Mouse (Mus musculus) gastrocnemius, postnatal 4 days (tissue): ENCODE data around the gene Fam76a. TPM values are rescaled to one million over a fixed set of nuclear protein-coding genes. Genes with fewer than 3 reads are reported as not detected.
"Not testable (repeated sequence)": the region's sequence is repeated elsewhere in the genome, so short reads cannot be mapped to it uniquely, and the experiment has no call there.

Experiments used
- DNase-seq, 2 experiments: peaks; one replicate each; pipeline ENCODE4 v3.0.0; 2021 to 2022; ENCODE audit warnings: low spot score in 2 of 2, mixed read lengths in 2 of 2
- total RNA-seq, 2 experiments: library from RNA; stranded (reverse); gene quantifications; 2 replicates each; pipeline ENCODE4 v1.2.3; 2021

Fam76a gene
- total RNA-seq, 2 experiments from 2014 or later, result 31.5 to 38.4 TPM

DNA sequence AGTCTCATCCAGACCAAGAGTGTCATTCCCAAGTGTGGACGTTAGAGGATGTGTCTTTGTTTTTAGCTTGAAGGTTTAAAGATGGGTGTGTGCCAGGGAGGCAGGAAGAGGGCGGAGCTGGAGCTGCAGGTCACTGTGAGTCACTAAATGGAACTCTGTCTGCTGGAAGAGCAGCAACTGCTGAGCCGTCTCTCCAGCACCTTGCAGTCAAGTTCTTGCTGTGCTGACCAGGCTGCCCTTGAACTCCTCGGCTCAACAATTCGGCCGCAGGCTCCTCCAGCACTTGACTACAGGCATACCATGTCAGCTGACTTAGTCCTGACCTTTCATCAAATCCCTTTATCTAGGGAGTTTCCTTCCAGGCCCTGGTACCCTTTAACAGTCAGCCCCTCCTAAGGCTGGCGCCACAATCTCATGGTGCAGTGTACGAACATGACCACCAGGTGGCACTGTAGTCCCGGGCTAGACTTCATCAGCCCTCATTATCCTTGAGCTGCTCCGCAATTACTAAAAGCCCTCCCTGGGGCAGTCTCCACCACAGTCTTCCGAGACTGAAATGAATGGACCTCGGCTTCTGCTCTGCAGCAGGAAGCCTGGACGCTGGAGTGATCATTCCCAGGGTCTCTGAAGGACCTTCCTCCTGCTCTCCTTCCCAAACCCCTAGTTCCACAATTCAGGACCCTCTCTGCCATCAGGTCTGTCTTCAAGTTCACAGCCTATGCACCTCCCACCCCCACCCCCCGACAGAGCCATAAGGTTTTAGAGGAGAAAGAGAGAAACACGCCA, 23.1 kb upstream of the Fam76a start:
- peak; percentile 68 to 83 for DNase-seq

DNA sequence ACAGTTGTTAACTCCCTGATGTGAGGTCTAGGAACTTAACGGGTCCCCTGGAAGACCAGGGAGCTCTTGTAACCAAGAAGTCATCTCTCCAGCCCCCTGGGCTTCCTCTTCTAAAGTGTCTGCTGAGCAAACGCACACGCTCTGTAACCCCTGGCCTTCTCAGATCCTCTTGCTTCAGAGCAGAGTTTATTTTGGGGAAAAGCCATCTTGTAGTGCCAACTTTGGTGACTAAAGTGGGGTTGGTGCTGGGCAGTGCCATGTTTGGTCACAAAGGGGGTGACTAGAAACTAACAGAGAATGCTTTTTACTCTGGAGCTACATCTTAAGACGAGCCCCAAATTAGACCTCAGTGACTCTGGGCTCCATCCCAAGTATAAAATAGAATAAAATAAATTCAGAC, 22.4 kb upstream of the Fam76a start:
- no peak for DNase-seq

DNA sequence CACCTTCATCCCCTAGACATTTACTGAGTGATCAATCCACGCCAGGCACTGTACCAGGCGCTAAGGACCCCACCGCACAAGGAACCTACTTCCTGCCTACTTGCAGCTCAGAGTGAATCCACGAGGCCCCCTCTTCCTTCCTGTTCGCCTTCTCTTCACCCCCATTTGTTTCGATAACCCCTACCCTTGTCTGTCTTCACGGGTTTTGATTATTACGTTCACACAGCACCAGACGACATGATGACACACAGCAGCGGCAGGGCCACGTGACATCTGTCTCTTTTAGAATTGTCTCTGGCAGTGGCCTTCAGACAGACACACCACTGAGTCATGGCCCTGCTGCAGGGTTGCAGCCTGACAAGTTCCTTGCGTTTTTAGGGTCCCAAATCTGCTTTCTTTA, 21.7 kb upstream of the Fam76a start:
- DNase-seq, result no peak

DNA sequence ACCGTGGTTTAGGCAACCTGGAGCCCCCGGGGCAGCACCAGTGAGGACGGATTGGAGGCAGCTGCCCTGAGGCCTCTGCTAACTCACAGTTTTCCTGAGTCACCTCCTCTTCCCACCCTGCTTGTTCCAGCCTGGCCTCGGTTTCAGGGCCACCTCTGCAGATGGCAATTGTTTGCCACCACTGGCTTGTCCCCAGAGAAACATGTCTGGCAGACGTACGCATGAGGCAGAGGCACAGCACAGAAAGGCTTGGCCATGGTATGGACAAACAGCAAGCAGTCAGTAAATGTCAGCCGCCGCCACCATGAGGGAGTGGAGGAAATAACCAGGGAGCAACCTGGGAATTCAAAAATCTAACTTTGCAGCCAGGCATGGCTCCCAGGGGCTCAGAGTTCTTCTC, 20.7 kb upstream of the Fam76a start:
- DNase-seq, result no peak

DNA sequence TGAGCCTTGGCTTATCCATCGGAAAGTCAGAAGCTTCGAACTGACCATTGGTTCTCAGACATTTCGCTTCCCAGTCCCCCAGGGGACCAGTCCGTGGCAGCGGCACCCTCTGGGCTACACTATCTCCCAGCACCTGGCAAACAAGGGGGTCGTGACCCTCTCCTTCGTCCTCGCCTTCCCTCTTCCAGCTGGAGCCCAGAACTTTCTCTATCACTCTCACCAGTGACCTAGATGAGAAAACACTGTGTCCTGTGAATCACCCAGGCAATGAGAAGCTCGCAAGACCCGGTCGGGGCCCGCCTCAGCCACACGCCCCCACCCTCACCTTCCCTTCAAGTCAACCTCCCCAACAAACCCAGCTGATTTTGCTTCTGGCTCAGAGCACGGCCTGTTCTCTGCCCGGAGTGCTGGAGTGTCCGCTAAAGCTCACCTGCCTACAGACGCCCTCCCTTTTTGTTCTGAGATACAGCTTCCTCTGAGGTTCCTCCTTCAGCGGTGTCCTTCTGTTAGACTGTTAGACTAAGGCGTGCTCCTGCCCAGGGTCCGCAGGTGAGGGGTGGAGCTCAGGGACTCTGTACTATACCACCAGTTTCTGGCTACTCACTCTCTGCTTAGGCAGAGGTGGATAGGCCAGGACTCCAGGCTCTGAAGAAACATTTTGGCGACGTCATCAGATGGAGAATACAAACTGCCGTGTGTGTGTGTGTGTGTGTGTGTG, 18.8 kb upstream of the Fam76a start:
- no peak for DNase-seq

DNA sequence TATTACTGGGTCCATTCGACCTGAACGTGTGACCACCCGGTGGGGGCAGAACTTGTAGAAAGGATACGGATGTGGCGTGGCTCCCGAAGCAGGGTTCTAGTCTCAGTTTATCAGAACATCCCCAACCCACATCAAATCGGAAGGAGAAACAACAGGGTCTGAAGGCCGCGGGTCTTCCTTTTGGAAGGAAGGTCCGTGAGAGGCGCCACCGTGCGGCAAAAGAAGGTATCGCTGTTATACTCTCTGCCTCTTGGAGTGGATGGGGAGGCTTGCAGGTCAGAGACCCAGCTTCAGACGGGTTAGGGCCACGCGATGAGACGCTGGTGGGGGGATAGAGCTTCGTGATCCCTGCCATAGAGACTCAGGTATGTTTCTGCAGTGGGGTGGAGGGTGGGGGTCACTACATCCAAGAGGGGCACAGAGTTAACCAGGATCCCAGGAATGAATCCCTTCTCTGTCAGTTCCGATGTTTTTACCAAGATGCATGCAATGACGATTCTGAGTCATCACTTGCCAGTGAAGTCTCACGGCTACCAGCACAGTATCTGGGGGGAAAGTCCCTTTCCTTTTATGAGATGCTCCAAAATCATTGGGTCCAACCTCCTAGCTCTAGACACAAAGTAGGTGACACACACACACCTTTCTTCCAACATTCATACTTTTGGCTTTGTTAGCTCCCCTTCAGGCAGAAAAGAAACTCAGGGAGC, 17.2 kb upstream of the Fam76a start:
- peak in 1 of 2 experiments; percentile 74 for DNase-seq

DNA sequence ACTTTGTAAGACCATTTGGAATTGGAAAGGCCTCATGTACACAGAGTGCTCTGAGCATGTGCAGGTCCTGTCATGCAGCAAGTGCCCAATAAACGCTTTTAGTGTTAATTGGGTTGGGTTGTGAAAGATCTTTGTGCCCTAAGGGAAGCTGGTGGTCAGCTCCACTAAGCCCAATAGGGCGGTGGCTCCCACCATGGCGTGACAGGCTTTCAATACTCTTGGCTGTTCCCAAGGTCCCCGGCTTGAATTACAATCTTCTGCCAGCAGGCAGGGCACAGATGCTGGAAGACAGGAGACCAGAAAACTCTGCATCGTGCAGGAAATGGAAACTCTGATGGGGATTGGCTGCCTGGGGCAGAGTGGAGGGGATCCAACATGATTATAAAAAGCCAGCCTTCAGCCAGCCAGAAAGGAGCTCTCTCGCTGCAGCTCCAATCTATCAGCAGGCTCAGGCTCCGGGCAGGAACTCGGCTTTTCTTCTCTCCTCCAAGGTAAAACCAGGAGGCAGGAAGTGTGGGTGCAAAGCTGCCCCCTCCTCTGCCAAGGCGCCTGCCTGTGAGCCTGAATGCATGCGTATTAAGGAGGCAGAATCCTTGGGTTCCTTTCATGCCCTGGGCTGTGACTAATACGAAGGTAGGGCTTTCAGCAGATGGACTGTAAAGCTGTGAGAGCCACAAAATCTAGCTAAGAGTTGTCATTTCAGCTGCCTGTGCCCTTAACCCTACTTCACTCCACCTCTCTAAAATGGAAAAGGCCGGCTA, 16.0 kb upstream of the Fam76a start:
- DNase-seq, result no peak

DNA sequence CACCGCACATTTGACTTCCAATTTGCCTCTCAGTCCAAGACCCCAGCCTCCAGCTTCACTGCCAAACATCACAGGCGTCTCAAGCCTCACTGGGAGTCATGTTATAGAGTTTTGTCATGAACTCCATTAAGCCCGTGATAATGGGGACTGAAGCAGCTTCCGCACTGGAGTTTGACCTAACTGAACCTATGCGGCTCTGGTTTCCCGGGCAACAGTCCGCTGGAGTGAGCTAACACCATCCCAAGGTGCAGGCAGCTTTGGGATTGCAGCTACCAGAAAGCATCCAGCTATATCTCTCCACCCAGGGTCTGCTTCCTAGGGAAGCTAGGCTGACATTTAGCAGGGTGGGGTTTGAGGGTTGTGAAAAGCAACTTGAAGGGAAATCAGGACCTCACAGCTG, 12.3 kb upstream of the Fam76a start:
- DNase-seq, result no peak

DNA sequence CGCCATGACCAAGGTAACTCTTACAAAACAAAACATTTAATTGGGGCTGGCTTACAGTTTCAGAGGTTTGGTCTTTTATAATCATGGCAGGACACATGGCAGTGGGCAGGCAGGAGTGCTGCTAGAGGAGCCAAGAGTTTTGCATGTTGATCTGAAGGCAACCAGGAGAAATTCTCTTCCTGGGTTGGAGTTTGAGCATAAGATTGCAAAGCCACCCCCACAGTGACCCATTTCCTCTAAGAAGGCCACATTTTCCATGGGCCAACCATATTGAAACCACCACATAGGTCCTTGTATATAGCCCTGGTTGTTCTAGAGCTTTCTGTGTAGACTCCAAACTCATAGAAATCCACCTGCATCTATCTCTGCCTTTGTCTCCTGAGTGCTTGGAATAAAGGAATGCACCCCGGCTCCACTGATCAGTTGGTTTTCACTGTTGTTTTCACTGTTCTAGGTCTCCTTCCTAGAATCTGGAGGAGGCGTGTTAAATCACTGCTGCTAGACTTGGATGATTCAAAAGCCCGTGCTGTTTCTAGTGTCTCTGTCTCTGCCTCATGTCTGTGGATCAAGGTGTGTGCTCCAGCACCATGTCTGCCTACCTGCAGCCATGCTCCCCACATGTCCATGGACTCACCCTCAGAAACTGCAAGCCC, 10.5 kb upstream of the Fam76a start:
- no peak for DNase-seq

DNA sequence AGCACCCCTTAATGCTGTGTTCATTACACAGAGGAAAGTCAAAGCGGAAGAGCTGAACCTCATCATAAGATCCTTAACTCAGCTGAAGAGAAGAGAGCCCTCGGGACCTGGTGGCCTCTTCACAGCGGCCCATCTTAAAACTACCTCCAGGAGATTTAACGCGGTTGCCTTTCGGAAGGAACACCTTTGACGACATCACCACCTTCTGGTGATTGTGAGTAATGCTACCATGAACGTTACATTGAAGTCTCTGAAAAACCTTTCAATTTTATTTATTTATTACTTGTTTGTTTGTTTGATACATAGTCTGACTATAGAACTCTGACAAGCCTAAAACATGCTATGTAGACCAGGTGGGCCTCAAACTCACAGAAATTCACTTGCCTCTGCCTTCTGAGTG, 8.4 kb upstream of the Fam76a start:
- DNase-seq, result peak in 1 of 2 experiments; percentile 35

DNA sequence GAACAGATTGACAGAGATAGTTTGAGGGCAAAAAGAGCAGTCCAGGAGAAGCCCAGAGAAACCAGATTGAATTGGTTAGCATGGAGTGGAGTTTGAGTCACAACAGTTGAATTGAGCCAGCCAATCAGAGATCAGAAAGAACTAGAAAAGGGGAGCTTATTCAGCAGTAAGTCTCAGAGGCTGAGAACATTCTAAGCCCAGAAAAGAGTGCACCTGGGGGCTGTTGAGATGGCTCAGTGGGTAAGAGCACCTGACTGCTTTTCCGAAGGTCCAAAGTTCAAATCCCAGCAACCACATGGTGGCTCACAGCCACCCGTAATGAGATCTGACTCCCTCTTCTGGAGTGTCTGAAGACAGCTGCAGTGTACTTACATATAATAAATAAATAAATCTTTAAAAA, 4.2 kb upstream of the Fam76a start:
- not testable (repeated sequence) for DNase-seq

DNA sequence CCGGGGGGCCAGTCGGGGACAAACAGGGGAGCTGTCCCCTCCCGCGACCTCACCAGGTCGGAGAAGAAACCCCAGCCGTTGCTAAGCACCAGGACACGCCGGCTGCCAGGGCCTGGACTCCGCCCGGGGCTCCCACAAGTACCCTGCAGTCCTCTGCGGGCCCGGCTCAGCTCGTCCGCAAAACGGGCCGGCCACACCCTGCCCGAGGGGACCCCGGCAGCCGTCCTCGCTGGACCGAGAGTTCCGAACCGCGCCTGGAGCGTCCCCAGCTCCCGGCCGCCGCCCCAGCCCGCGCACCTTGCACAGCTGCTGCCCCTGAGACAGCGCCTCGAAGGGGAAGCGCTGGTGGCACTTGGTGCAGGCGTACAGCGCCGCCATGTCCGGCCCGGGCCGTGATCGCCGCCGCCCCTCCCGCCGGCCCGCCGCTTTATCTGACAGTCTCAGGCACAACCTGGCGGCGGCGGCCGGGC, 262 bp downstream of the Fam76a start:
- peak; percentile 36 to 55 for DNase-seq

DNA sequence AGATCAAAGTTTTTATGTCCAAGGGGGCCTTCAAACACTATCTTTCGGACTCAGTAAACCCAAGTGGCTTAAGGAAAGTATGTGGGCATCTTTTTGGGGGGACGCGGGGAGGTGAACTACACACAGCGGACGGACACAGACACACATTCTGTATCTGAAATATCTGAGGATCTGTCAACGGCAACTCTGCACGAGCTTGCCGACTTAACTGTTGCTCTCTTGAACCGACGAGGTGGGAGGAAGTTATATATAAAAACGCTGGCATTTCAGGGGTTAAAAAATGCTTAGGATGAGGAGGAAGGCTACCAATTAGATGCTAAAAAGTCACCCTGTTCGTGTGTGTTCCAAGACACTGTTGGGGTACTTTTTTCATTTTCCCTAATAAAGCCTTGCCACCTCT, 870 bp downstream of the Fam76a start:
- no peak for DNase-seq

DNA sequence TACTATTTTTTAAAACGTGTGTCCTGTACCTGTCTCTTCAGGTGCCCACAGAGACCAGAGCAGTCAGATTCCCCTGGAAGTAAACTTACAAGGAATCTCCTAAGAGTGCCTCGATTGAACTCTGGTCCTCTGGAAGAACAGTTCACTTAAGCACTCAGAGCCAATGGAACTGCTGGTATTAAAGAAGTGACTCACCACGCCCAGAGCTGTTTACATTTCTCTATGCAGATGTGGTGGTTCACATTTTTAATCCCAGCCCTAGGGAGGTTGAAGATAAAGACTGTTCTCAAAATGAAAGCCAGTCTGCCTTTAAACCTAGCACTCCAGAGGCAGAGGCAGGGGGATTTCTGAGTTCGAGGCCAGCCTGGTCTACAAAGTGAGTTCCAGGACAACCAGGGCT, 2.2 kb downstream of the Fam76a start:
- DNase-seq, result no peak

DNA sequence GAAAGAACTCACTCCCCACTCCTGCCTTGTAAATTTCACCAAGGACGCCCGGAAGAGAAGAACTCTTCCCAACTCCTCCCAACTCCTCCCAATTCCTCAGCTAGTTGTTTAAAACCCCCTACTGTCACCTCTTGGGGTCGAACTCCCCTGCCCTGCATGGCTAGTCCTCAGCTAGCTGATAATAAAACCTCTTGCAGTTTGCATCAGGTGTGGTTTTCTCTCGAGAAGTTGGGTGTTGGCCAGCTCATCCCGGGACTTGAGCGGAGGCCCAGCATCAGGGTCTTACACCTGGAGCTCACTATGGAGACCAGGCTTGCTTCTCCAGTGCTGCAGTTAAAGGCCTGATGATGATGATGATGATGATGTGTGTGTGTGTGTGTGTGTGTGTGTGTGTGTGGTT, 3.9 kb downstream of the Fam76a start:
- not testable (repeated sequence) for DNase-seq

DNA sequence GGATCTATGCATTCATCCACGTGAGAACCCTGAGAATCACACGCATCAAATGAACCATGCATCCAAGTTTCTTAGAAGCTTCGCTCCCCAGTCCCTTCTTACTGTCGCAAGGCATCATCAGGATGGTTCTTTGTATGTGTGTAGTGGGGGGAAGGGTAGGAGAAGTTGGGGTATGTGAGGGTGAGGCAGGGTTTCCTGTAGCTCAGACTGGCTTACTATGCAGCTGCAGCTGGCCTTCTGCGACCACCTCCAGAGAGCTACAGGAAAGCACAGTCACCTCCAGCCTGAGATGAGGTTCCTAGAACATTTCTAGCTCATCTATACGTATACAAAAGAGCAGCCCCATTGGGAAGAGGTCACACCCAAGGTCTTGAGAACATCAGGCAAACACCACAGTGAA, 10.2 kb downstream of the Fam76a start:
- no peak for DNase-seq

DNA sequence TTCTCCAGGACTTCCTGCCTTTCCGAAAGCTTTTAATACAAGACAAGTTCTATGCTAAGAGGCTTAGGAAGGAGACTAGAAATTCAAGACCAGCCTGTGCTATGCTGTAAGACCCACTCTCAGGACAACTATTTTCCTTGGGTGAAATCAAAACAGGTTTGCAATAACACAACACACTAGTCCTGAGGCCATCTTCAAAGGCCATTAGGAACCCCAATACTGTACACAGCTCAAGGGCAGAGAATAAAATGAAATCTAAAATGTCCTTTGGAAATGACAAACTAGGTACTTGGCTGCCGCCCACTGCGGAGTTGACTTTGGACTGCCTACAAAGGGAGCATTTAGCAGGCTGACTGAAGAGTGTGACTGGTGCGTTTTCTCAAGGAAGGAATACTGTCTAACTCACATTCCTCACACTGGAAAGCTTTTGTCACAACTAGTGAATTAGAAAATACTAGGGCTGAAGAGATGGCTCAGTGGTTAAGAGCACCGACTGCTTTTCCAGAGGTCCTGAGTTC, 16.5 kb downstream of the Fam76a start:
- no peak for DNase-seq

DNA sequence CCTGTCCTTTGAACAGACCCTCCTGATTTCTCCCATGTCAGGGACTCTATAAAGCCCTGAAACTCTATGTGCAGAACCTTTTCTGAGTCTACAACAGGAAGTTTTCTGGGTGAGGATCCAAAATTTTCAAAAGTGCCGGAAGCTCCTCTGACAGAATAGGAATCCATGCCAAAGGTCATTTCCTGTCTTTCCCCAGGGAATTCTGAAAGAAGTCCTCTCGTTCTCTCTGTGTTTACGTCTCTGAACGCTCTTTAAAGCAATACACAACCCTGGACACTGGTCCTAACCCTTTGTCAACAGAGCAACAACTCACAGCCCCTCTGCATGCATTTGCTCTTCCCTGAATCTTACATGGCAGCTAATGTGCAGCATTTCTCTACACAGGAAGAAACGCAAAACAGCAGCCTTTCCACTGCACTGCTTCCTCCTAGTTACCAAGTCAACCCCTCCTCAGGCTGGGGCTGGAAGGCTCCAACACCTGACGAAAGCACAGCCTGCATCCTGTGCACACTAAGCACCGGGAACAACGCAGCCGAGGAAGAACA, 17.5 kb downstream of the Fam76a start:
- DNase-seq, result no peak

DNA sequence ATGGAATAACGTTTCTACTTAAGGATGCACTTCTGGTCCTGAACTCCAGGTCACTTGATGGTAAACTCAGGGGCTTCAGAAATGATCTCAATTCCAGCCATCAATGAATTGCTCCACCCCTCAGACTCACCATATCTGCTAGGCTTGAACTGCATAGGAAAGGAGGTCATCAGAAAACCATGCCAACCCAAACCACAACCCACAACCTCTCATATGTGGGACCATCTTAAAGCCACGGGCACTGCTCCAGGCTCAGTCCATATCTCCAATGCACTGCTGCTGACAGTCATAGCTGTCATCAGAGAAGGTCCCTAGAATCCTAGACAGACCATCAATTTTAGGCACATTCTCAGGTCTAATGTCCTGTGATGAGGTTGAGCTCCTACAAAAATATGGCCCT, 18.3 kb downstream of the Fam76a start:
- DNase-seq, result no peak

DNA sequence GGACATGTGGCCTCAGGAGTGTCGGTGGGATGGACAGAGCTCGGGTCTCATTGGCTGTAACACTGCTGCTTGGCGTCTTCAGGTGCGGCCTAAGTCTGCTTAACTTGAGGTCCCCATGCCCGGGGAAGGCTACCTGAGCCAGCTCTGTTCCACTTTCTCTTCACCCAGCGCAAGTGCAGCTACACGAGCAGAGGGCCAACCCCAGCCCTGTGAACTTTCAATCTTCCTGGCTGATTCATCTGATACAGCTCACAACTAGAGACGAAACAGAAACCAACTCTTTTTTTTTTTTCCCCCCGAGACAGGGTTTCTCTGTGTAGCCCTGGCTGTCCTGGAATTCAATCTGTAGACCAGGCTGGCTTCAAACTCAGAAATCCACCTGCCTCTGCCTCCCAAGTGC, 24.2 kb downstream of the Fam76a start:
- no peak for DNase-seq
